Mouse (Mus musculus) Patski (cell line): Measurements from ENCODE around the gene Oas1h. TPM values are rescaled to one million over a fixed set of nuclear protein-coding genes. Genes with fewer than 3 reads are reported as not detected.

Source experiments
- ATAC-seq: fragments of 100-300 bp; one replicate; pipeline ENCODE4 v1.8.0; 2021
- CTCF ChIA-PET: fragments of 350-600 bp; sonication (Branson Sonifier 250); formaldehyde crosslinking; loops from one replicate; lab custom pipeline; 2022; ENCODE audit warnings: inconsistent platforms; lab: Charles Lee
- POLR2A ChIA-PET: fragments of 350-600 bp; sonication (Branson Sonifier 250); formaldehyde crosslinking; loops from one replicate; lab custom pipeline; 2022; ENCODE audit warnings: antibody characterized with exemption, inconsistent platforms; lab: Charles Lee
- DNase-seq: peaks from one replicate; pipeline ENCODE4 v3.0.0-alpha.2; 2011; ENCODE audit warnings: low read depth, low spot score
- H3K27me3 ChIP-seq: fragments of 371-371 bp; one replicate; pipeline ENCODE4 v1.5.1; 2021
- CTCF ChIP-seq: fragments of 100-300 bp; IDR thresholded peaks from one replicate; pipeline ENCODE4 v1.5.1; 2021
- in situ Hi-C: fragments of 300-500 bp; cut with MboI; formaldehyde crosslinking; loops from 3 replicates; pipeline ENCODE4 v1.11.1; 2018; ENCODE audit warnings: low pct_unique_long_range_greater_than_20kb, mixed read lengths
- polyA plus RNA-seq: library from polyadenylated mRNA; unstranded; gene quantifications from one replicate; pipeline ENCODE4 v1.2.3, GENCODE M21; 2021

Oas1h gene
- polyA plus RNA-seq, result not detected

DNA sequence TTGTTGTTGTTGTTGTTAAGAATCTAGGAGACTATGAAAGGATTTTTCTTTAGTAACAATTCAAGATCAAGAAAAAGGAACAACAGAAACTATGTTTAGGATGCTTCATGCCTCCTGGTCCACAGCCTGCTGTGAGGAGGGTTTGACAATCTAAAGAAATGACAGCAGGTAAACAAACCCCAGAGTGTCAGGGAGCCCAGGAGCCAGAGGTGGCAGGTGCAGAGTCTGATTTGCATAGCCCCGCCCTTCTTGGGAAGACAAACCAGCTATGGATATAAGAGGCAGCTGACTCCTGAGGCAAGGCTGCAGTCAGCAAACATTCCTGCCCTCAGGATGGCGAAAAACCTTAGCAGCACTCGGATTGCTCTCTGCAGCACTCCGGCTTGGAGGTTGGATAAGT is at the start of gene Oas1h:
Gene Oas1h, plus strand, starts transcription at position 301 of the 400 bp plus-strand sequence.
- ChIA-PET CTCF (no interaction called here), POLR2A (no interaction called here)
- TF ChIP-seq CTCF, result no peak
- in situ Hi-C loops, result no loop called here
- H3K27me3 ChIP-seq, result peaks cover 8% of the 10 kb centered on the region
- no peak for DNase-seq
- no peak for ATAC-seq

DNA sequence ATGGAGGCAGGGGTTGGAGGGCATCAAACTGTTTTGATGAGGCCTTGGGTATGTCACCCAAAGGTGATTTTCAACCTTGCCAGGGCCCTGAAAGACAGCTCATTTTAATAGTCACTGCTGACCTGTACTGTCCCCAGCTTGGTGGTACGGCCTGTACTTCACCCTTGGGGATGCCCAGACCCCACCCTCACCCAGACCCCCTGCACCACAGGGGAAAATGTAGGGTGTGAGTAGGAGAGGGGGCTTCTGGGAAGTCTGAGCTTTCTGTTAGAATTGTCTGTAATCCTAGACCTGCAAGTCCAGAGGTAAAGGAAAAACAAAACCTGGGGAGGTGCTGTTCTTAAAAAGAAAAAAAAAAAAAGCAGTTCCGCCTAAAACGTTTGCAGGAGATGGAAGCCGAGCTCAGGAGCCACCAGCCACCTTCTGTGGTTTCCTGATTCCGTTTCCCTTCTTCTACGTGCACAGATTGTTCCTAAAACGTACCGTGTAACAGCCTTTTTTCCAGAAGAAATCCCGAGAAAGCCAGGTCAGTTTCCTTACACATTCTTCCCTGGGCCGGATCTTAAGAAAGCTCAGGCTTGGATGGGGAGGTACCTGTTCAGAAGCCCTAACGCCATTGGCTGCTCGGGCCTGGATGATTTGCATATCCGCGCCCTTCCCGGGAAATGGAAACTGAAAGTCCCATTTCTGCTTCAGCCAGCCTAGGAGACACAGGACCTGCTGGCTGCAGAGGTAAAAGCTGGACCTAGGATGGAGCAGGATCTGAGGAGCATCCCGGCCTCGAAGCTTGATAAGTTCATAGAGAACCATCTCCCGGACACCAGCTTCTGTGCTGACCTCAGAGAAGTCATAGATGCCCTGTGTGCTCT is 49.0 kb upstream of the Oas1h start, which contains the start of gene Oas1c:
Gene Oas1c, minus strand, starts transcription at position 564 of the 869 bp plus-strand sequence.
- peak; percentile 99 for ATAC-seq
- peak; percentile 81 for DNase-seq
- in situ Hi-C loops, result no loop called here
- CTCF ChIA-PET, result interaction anchor here (1.1 to 1.6 kb wide), 3 partner anchors 21 to 36 kb away, joined by 3 to 5 read pairs (median 3); no protein-coding TSS in a partner anchor
- no peaks in the 10 kb centered on the region for H3K27me3 ChIP-seq
- POLR2A ChIA-PET, result interaction anchor here (0.6 kb wide), 2 partner anchors 9 to 55 kb away, joined by 5 to 6 read pairs; no protein-coding TSS in a partner anchor
- no peak for TF ChIP-seq CTCF

GRCm38 (mm10) chr5:120813023-120813422 is 48.2 kb upstream of the Oas1h start:
- no peaks in the 10 kb centered on the region for H3K27me3 ChIP-seq
- TF ChIP-seq CTCF, result no peak
- ATAC-seq (no peak), DNase-seq (no peak)
- ChIA-PET POLR2A (no interaction called here), CTCF (interaction anchor here (1.3 kb wide), 1 partner anchor 24 kb away, joined by 5 read pairs; no protein-coding TSS in a partner anchor)
- in situ Hi-C loops, result no loop called here

- CTCF ChIA-PET, result interaction anchor here (0.7 to 1.0 kb wide), 2 partner anchors 21 to 29 kb away, joined by 3 read pairs; no protein-coding TSS in a partner anchor
- DNase-seq (no peak), ATAC-seq (no peak)
- peak; percentile 68 for TF ChIP-seq CTCF
- H3K27me3 ChIP-seq, result no peaks in the 10 kb centered on the region
- in situ Hi-C loops, result no loop called here
- POLR2A ChIA-PET, result interaction anchor here (0.7 kb wide), 1 partner anchor 9 kb away, joined by 3 read pairs; no protein-coding TSS in a partner anchor
Measured at GRCm38 (mm10) chr5:120815949-120816348, 45.3 kb upstream of the Oas1h start.

DNA sequence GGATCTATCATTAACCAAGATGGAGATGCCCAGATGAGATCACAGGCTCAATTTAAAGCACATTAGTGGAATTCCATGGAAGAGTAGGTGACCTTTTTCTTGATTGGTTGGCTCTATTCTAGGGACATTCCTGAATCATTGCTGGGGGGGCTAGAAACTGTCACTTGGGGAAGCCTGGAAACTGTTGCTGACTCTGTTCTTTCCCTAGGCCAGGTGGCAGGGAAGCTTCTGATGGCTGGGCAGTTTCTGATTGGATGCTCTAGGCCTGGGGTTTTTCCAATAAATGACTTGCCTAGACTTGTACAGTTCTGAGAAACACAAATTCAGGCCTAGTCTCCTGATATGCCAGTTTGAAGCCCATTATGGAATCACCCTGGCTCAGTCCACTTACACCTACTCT is 42.2 kb upstream of the Oas1h start:
- DNase-seq, result no peak
- in situ Hi-C loops, result no loop called here

GRCm38 (mm10) chr5:120831031-120831430 is 30.2 kb upstream of the Oas1h start:
- H3K27me3 ChIP-seq, result peaks cover 28% of the 10 kb centered on the region
- no peak for DNase-seq
- no peak for ATAC-seq
- POLR2A ChIA-PET, result no interaction called here
- CTCF ChIA-PET, result no interaction called here
- in situ Hi-C loops, result no loop called here
- no peak for TF ChIP-seq CTCF

More for the DNA sequence above, 42.2 kb upstream of the Oas1h start:
- no peak for TF ChIP-seq CTCF
- no peaks in the 10 kb centered on the region for H3K27me3 ChIP-seq
- ChIA-PET POLR2A (no interaction called here), CTCF (no interaction called here)
- no peak for ATAC-seq

- ATAC-seq (no peak), DNase-seq (no peak)
- TF ChIP-seq CTCF, result no peak
- in situ Hi-C loops, result no loop called here
- CTCF ChIA-PET, result interaction anchor here (1.1 kb wide), 1 partner anchor 22 kb away, joined by 3 read pairs; the partner anchor contains the start of gene Oas1c
- peaks cover 28% of the 10 kb centered on the region for H3K27me3 ChIP-seq
- POLR2A ChIA-PET, result no interaction called here
Measured at GRCm38 (mm10) chr5:120833335-120834280, 27.6 kb upstream of the Oas1h start.

DNA sequence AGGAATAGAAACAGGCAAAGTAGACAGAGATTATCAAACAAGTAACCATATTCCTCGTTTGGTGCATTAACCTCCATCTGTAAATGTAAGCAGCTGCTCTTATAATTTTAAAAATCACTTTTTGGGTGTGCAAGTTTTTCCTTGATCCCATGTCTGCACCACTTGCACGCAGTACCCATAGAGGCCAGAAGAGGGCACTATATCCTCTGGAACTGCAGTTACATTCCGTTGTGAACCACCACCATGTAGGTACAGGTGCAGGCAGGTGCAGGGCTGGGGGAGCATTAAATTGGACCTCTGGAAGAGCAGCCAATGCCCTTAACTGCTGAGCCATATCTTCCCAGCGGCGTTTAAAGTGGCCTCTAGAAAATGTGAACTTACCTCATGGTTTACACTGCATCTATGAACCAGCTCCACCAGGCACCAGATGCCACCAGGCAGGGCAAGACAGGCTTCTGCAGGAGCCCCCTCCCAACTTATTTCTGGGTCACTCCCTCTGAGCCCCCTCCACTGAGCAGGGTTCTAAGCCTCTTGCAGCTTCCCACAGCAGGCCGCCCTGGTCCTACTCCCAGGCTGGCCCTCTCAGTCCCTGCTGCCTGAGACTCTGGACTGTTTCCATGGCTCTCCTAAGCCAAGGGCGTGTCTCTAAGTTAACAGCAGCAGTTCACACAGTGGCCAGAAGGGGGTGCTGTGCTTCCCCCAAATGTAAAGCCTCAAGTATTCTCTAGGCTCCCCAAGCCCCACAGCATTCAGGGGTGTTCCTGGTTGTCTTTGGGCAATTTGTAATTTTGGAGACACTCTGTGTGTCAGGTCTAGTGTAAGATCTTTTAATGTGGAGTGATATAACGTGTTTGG is 24.3 kb upstream of the Oas1h start:
- POLR2A ChIA-PET, result no interaction called here

GRCm38 (mm10) chr5:120844713-120845112 is 16.5 kb upstream of the Oas1h start:
- ChIA-PET POLR2A (no interaction called here), CTCF (interaction anchor here (0.9 kb wide), 1 partner anchor 29 kb away, joined by 3 read pairs; no protein-coding TSS in a partner anchor)
- no peak for TF ChIP-seq CTCF
- no peak for DNase-seq
- peaks cover 9% of the 10 kb centered on the region for H3K27me3 ChIP-seq
- in situ Hi-C loops, result loop anchor here (5.0 kb wide), 1 partner anchor 67 kb away; the partner anchor contains the start of gene Oas3
- ATAC-seq, result peak; percentile 45

More for the DNA sequence above, 24.3 kb upstream of the Oas1h start:
- peaks cover 32% of the 10 kb centered on the region for H3K27me3 ChIP-seq
- CTCF ChIA-PET, result interaction anchor here (0.8 to 2.0 kb wide), 5 partner anchors 9 to 44 kb away, joined by 3 to 7 read pairs (median 4); partner anchors contain the start of gene Oas1c
- DNase-seq (no peak), ATAC-seq (no peak)
- in situ Hi-C loops, result no loop called here
- TF ChIP-seq CTCF, result peak; percentile 80
